Mouse (Mus musculus) layer of hippocampus, adult 9-10 months (tissue): ENCODE measurements around the gene Gm10961.

Experiments
- DNase-seq: peaks from one replicate; pipeline ENCODE4 v3.0.0; 2022; ENCODE audit warnings: low spot score

Gene Gm10961

DNA sequence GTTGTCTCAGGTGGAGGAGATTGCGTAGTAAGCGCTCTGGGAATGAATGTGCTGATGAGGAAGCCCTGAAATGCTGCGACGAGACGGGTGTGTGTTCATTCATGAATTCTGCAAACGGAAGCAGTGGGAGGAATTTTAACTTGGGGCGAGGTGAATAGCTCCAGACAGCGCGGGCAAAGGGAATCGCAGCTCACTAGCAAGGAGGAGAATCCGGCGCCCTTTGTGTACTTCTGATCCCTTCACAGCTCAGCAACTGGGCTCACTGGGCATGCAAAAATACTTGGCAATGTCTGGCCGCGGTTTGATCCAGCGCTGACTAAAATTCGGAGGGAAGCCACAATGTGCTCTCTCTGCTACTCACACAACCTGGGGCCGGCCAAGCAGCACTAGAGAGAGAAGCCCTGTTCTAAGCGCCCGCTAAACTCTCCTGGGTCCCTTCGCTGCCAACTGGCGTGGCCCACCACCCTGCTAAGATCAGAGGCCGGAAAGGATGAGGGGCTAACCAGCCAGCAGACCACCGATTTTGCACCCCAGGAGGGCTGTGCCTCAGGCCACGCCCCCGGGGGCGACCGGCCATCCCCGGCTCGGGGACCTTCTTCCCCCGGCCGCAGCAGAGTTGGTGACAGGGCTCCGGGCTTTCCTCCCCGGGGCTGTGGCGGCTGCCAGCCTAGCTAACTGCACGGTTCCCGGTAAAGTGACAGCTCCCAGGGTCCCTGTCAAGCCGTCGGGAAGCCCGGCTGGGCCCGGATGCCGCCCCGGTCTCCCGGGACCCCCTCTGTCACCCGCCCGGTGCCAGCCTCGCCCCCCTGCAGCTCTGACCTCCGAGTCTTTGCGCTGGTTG is at the start of gene Gm10961:
Gm10961 (plus strand) TSS at position 641 of the 841 bp plus-strand sequence.
- DNase-seq, result no peak

DNA sequence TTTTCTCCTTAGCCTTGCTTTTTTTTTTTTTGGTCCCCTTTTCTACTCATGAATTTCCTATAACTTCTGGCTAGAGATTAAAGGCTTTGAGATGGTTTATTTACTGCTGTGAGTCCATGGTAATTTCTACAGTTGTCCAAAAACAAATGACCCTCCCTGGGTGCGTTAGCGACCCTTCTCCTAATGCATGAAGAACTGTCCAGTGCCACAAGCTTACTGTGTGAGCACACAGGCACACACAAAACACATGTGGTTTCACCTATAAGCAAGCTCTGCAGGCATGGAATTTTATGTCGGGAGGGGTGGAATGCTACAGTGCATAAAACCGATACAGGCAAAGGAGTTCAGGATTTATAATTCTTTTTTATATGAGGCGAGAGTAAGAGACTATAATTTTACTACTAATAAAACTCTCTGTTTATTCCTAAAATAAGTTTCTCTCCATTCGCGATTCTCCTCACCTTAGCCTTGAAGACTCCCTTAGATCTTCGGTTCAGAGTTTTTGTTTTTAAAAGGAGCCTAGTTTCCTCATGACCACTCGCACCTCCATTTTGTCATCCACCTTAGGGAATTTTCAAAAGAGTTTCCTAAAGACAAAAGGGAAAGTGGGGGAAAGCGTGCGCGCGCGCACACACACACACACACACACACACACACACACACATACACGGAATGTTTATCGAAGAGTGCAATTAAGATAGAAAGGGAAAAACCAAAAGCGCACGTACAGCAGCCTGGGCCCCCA is 48.8 kb upstream of the Gm10961 start:
- no peak for DNase-seq

DNA sequence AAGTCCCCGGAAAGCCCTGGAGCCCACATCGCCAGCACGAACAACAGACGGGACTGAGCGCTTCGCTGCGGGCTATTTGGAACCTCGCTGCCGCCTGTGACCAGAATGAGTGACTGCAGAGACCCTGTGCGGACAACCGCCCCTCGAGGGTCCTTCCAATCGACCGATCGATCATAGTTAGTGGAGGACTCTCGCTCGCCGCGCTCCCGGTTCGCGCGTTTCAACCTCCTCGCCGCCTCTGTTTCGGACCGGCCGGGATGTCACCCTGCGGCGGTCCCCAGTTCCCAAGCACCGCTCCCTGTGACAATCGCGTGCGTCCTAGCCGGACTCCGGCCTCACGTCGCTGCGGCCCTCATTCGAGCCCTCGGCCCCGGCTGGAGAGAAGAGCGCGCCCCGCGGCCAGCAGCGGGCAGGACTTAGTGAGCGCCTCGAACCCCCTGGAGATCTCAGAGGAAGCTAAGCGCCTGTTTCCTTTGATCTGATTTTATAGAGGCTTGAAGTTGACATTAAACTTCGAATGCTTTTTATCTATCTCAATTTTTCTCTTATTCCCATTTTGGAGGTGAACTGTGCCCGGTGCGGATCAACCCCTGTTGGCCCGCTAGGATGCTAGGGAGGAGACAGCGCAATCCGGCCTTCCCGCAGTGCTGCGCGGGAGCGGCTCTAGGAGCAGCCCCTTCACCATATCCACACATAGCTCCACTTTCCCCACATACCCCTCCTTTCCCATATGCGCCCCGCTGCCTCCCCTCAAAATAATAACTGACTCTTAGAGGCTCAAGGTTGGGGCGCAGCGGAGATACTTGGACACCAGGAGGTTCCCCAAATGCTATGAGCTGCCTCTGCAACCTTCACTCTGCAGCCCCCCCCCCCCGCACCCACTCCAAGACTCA is 48.0 kb upstream of the Gm10961 start:
- no peak for DNase-seq

DNA sequence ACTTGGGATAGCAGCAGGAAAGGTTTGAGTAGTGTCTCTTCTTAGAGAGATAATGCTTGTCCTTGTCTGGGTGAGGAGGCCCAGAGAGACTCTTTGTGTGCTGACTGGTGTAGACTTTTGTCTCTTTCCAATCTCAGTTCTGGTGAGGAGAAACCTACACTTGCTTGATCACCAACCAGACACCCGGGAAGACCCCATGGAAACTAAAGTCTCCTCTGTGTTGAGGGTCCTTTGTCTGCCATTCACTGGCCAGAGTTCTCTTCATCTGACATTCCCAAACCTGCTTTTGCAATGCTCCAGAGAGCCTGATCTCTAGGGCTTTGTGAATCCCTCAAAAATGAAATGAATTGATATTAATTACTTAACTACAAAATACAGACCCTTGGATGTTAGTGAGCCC is 47.2 kb upstream of the Gm10961 start:
- no peak for DNase-seq

DNA sequence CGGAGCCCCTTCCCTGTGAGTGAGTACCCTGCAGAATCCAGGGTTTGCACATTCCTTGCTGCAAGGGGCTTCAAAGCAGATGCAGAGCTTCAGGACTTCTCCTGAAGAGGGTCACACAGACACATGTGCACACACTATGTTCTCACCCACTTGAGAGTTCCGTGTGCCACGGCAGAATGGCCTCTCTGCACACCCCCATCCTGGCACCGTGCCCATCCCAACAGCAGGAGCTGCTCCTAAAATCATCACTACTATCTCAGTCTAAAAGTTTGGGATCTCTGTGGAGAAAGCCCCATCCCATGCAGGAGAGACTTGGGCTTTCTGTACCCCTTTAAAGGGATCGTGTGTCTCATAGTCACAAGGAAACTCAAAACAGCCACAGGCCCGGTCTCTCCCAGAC is 44.6 kb upstream of the Gm10961 start:
- DNase-seq, result no peak

DNA sequence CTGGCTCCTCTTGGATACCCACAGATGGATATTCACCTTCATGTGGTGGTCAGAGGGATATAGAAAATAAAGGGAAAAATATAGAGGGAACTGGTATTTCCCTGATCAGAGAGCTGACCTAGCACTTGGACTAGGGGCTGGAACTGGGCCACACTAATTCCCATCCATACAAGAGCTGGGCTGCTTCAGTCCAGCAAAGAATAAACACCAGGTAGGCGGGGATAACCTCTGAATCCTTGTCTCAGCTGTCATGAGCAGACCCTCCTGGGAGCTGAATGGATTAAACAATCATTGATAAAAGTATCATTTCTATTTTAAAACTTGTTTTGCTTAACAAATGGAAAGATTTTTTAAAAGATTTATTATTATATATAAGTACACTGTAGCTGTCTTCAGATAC is 39.5 kb upstream of the Gm10961 start:
- no peak for DNase-seq

DNA sequence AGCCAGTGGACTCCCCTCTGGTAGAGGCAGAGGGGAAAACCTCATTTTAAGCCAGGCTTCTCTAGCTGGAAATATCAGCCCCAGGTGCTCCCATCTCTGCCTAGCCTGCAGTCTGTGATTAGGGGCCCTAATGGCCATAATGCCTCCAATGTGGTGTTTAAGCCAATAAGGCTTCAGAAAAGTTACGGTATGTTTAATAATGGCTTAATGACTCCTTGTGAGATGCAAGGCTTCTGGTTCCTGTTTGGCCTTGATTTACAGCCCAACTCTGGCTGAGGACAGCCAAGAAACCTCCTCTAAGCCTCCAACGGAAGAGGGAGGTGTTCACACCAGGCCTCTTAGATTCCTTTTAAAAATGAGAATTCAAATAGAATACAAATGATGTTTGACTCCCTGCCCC is 37.5 kb upstream of the Gm10961 start:
- no peak for DNase-seq

DNA sequence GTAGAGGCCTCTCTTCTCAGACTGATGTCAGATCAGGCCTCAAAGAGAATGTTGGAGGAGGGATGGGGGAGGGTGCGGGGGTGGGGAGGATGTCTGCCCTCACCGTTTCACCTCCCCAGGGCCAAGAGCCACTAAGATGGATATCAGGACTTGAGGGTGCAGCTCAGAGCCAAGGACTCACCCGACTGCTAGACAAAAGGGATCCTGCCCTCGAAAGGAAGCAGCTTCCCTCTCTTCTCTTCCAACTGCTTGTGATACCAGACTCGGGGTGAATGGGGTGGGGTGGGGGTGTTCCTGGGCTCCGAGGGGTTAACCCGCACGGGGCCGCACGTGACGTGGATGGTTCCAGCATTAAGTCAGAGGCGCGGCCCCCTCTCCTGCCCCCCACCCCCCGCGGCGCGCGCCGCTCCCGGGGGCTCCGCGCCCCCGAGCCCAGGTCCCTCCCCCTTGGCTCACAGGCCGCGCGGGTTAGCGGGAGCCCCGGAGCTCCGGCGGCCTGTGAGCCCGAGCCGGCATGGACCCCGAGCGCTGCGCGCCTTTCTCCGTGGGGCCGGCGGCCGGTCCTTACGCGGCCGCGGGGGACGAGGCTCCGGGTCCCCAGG is 36.4 kb upstream of the Gm10961 start, which contains the start of gene Alx3:
Alx3 (plus strand) TSS at position 370 of the 602 bp plus-strand sequence.
- no peak for DNase-seq

DNA sequence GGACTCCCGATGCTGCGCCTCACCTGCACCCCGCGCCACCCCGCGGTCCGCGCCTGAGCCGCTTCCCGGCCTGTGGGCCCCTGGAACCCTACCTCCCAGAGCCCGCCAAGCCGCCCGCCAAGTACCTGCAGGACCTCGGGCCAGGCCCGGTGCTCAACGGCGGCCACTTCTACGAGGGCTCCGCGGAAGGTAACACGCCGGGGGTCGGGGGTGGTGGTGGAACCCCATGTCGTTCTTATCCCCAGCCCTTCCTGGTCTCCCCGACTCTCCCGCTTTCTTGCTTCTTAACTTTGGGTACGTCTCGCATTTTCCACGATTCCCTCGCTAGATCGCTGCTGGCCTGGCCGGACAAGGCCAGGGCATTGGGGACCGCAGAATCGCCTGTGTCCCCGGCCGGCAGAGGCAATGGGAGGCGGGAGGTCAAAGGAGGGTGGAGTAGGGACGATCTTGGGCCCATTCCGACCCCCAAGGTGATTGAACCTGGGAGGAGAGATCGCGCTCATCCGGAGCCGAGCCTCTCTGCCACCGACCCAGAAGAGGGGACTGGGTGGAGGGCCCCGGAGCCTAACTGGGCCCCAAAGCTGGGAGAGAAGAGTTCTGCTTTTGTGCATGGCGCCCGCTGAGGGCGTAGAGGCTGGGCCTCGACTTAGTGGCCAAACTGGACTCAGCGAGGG is 35.7 kb upstream of the Gm10961 start:
- no peak for DNase-seq

DNA sequence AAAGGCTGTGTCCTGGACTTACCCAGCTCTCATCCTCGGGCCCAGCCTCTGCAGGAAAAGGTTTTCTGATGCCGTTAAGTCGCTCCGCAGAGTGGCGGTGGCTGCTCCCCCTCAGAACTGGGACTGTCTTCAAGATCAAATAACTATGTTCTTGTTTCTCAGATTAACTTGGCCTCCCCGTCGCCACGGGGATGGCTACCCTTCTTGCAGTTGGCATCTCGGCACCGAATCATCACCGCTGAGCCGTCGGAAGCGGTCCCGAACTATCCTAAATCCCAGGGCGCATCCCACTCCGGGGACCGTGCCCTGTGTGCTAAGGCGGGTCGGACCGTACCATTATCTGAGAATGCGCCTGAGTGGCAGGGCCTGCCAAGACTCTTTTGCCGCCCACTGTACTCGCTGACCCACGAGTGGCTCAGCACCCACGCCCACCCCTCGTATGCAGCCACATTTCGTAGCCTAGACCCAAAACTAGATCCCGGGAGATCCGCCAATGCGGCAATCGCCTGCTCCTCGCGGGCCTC is 35.1 kb upstream of the Gm10961 start:
- no peak for DNase-seq

DNA sequence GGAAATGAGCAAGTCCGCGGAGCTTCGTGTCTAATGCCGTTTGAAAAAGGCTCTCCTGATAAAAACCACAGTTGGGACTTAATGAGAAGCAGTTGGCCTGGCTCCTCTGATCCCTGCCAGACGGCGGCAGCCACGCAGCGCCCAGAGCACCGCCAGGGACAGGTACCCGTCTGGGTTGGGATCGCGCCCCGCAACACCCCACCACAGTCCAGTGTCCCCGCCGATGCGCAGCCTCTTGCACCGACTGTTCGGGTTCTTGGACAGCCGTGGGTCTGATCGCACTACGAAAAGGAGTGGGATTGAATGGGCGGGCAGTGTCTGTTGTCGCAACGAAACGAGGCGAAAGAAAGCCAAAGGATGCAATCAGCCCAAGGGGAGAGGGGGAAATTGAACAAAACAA is 34.6 kb upstream of the Gm10961 start:
- DNase-seq, result no peak

DNA sequence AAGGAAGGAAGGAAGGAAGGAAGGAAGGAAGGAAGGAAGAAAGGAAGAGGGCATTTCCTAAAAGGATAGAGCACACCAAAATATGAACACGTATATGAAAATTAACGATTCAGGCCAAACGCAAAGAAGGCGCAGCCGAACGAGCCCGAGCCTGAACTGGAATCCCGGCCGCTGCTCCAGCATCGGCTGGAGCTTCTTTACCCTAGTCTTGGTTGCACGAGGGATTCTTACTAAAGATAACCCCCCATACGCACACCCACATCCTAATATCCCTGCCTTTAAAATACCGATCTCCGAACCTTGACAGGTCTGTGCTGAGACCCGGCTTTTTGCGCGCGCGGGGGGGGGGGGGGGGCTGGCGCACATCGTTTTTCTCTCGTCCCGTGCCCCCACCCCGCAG is 34.0 kb upstream of the Gm10961 start:
- no peak for DNase-seq

DNA sequence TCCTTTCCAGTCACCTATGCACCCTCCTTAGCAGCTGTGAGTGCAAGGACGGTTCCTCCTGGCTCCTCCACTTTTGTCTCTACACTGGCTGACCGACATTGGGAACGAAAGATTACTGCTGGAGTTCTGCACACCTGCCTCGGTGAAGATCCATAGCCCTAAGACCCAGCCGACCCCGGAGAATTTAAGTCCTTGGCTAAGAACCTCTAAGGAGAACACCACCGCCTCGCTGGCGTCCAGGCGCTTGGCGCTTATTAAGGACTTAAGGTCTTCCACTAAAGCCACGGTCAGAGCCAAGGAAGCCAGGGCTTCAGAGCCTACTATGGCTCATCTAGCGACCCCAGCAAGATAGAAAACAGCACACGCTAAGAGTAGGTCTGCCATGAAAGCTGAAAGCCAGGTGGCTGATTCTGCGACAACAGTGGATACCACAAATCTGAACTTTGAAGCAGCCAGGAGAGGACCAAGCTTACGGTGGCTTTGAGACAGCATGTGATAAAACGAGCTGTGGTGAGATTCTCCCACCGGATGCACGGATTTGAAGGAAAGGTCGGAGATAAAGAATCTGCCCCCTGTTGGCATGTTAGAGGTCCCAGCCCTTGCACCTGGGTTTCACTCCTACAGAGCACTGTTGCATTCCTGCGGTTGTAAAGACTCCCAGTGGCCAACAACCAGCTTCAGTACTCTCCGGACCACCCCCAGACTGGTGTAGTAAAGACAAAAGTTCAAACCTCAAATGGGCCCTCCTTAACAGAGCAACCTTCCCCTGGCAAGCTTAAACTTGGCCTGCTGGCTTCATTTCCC is 33.3 kb upstream of the Gm10961 start:
- no peak for DNase-seq

DNA sequence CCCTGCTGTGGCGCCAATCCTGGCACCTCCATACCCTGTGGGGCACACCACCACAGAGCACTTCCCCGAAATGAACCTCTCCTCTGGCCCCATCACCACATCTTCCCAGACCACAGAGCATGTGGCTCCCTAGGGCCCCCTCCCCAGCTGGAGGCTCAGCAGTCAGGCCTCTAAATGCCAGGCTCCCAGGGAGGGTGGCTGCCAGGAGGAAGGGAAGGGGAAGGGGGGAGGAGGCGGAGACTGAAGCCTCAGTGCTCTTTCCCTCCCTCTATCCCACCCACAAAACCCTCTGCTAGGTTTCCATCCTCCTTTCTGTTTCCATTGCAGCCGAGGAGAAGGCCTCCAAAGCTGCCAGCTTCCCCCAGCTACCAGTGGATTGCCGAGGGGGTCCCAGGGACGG is 31.0 kb upstream of the Gm10961 start:
- DNase-seq, result no peak

DNA sequence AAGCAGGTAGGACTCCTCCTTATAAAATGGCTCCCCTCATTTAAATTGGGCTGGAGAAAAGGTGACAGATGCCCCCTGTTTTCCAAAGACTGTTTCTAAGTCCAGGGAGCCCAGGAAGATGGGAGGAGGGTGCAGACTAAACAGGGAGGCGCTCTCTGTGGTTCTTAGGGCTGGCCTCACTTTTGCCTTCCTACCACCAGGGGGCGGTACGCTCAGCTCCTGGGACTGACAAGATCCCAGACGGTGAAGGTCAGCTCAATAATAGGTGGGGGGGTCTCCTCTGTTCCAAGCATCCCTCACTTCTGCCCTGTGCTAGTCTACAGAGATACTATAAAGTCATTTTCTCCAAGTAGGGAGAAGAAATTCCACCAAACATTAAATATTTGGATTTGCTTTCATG is 25.8 kb upstream of the Gm10961 start:
- DNase-seq, result peak; percentile 20

DNA sequence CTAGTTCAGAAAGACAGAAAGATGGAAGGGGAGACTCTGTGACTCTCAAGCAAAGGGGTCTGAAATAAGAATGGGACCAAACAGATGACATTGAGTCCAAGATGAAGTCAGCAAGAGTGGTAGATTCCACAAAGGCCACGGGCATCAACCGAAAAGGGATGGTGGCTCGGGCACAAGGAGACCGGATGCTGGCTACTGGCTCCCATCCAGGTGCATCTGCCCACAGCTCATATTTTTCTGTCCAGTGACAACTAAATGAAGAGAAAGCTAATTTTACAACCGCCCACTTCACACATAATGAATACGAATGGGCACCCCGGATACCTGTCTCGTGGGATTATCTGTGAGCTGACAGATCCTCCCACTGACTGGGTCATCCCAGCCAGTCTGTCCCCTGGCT is 23.9 kb upstream of the Gm10961 start:
- no peak for DNase-seq

DNA sequence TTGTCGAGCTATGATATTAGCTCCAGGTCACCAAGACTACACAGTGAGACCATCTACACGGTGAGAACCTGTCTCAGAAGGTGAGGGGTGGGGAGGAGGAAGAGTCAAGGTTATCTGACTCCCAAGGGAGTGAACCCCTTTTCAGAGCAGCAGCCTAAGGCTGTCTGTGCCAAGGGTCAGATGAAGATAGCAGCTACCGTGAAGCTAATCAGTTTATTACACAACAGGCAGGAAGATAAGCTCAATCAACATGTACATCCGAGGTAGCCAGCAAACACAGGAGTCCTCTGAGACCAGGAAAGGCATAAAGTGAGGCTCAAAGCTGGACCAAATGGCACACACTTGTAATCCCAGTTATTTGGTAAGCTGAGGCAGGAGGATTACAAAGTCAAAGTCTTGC is 22.3 kb upstream of the Gm10961 start:
- no peak for DNase-seq

DNA sequence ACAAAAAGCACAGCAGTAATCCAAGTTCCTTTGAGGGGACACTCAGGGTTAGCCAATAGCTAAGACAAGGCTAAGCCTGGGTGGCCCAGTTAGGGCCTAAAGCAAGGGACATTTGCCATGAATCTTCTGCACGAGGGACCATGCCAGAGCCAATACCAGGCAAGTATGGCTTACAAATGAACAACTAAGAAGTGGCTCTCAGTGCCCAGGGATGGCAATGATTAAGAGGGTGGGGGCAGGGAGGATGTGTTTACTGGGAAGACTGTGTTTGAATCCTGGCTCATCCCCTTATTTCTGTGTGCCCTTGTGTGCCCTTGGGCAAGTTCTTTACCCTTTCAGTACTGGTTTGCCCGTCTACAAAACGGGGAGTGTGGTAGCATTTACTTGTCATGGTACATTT is 21.7 kb upstream of the Gm10961 start:
- DNase-seq, result no peak

DNA sequence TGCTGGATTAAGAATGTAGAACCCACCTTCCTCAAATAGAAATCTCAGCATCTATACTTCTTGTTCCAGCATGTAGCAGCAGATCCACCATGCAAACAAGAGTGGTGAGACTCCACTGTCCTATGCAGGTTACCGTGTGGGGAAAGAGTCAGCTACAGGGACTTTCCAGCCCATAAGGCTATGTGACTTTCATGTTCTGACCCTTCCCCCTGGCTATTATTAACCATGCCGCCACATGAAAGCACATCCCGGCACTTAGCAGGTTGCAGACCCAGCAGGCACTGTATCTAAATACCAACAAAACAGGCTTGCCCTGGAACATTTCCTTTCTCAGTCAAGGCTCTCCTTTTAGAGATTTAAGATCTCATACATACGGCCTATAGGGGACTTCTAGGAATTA is 19.7 kb upstream of the Gm10961 start:
- no peak for DNase-seq

DNA sequence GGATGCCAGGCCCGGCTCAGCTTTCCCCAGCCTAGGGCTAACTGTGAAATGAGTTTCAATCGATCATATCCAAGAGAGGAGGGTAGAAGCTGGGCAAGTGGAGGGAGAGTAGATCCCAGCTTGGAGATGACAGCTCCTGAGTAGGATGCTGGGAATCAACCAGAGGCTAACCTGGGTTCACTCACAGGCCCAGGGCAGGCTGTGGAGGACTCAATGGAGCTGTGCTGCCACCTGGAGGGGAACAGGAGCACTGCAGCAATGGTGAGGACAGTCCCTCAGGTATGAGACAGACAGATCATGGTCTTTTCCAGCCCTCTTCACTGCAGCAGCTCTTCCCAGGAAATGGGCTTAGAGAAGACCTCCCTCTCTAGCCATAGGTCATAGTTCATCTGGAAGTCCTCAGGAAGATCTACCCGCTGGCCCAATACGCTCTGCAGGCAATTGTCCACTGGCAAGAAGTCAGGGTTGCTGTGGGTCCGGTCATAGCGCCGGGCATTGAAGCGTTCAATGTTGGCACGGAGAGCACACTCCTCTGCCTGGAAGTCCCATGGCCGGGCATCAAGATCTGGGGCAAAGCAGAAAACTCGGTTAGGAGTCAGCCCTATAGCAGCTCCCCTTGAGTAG is 18.1 kb upstream of the Gm10961 start:
- DNase-seq, result peak; percentile 38
